Mouse (Mus musculus) hindbrain, embryonic 16.5 days (tissue): Measurements from ENCODE around the gene Susd2. TPM values are rescaled to one million over a fixed set of nuclear protein-coding genes. Genes with fewer than 3 reads are reported as not detected.

ENCODE experiments used
- ATAC-seq: fragments of 200-750 bp; cut with Nextera tagmentation; 2 replicates; pipeline ENCODE4 v1.8.0; 2017; ENCODE audit warnings: moderate TSS enrichment, moderate library complexity
- H3K27ac ChIP-seq: fragments of 300-500 bp; sonication (generic); 2 replicates; pipeline ENCODE4 v1.5.1; 2014; ENCODE audit warnings: low read depth, mild to moderate bottlenecking, control low read depth, low read length, moderate library complexity
- H3K27me3 ChIP-seq: fragments of 300-500 bp; sonication (generic); replicated peaks from 2 replicates; pipeline ENCODE4 v1.6.1; 2014; ENCODE audit warnings: low read length; ENCODE audit not compliant: control insufficient read depth, insufficient read depth
- H3K36me3 ChIP-seq: fragments of 300-500 bp; sonication (generic); 2 replicates; pipeline ENCODE4 v1.6.1; 2014; ENCODE audit warnings: mild to moderate bottlenecking, low read length, moderate library complexity, mixed read lengths; ENCODE audit not compliant: control insufficient read depth, insufficient read depth
- H3K4me1 ChIP-seq: fragments of 300-500 bp; sonication (generic); 2 replicates; pipeline ENCODE4 v1.6.1; 2014; ENCODE audit warnings: low read depth, low read length; ENCODE audit not compliant: control insufficient read depth, insufficient read depth
- H3K4me2 ChIP-seq: fragments of 300-500 bp; sonication (generic); 2 replicates; pipeline ENCODE4 v1.6.1; 2014; ENCODE audit warnings: mild to moderate bottlenecking, low read length, control low read depth, moderate library complexity
- H3K4me3 ChIP-seq: fragments of 300-500 bp; sonication (generic); 2 replicates; pipeline ENCODE4 v1.5.1; 2014; ENCODE audit warnings: mild to moderate bottlenecking, low read length, control low read depth, moderate library complexity
- H3K9ac ChIP-seq: fragments of 300-500 bp; sonication (generic); 2 replicates; pipeline ENCODE4 v1.6.1; 2014; ENCODE audit warnings: low read depth, mild to moderate bottlenecking, control low read depth, low read length, moderate library complexity
- H3K9me3 ChIP-seq: fragments of 300-500 bp; sonication (generic); 2 replicates; pipeline ENCODE4 v1.6.1; 2014; ENCODE audit warnings: mild to moderate bottlenecking, low read length, moderate library complexity; ENCODE audit not compliant: control insufficient read depth
- WGBS: fragments of 180-500 bp; shearing (Covaris S2); extraction: QIAGEN DNeasy Blood & Tissue Kit; methylation state at CpG from one replicate; pipeline ENCODE4 v1.1.7; 2014; 5-methylcytosine and 5-hydroxymethylcytosine counted together
- polyA plus RNA-seq: library from polyadenylated mRNA; unstranded; fragments of >200 nt; fragmentation: Nextera tagmentation; extraction: Ambion mirVana; gene quantifications from 2 replicates; pipeline ENCODE4 v1.2.1, GENCODE M21; 2015

Susd2 gene
- polyA plus RNA-seq, 1 experiment from 2014 or later: 10.5 TPM

DNA sequence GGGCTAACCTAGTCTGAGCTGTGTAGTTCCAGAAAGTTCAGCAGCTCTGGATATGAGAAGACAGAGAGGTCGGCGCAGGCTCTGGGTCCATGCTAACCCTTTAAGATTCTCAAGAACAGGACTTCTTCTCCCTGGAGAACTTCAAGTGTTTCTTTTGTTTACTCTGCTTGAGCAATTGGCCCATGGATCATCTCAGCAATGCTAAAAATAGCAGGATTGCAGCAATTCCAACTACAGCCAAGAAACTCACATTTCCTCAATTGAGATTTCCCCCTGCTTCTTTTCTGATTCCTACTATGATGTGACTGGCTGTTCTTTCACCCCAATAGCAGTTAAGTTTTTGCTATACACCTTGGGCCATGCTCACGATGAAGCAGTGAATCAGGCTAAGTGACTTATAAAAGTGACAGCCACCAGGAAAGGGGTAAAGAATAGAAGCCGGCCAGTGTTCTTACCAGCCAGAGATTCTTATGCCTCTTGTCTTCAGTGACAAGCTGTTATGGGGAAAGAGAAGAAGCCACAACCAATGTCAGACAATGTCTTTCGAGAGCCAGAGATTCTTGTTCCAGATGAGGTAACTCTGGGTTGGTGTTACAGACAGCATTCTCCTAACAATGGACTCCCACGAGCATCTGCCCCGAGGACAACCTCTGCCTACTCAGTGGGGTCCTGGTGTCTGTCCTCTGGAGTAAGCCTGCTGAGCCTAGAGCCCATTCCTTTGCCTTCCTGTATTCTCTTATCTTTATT lies 33.2 kb upstream of the Susd2 start:
- Histone ChIP-seq H3K27ac (no peak overlapping the region), H3K4me2 (no peak overlapping the region), H3K9ac (no peak overlapping the region), H3K27me3 (no peaks in the 10 kb centered on the region), H3K4me3 (no peak overlapping the region), H3K9me3 (no peaks in the 10 kb centered on the region), H3K36me3 (no peaks in the 10 kb centered on the region; the same call in 1 of the 2 replicates), H3K4me1 (no peaks in the 10 kb centered on the region)
- no peak for ATAC-seq
- WGBS: 75% methylated on average over 7 of the region's 7 CpGs

- ATAC-seq: no peak
- H3K4me3 ChIP-seq: no peak overlapping the region
- WGBS: 83% methylated on average over 2 of the region's 2 CpGs
- H3K4me2 ChIP-seq: no peak overlapping the region
- no peak overlapping the region for H3K27ac ChIP-seq
- no peaks in the 10 kb centered on the region for H3K4me1 ChIP-seq
- H3K27me3 ChIP-seq: no peaks in the 10 kb centered on the region
- no peaks in the 10 kb centered on the region for H3K9me3 ChIP-seq
- H3K36me3 ChIP-seq: no peaks in the 10 kb centered on the region; the same call in 1 of the 2 replicates
- no peak overlapping the region for H3K9ac ChIP-seq
Observed at GRCm38 (mm10) chr10:75676286-75676685, 32.5 kb upstream of the Susd2 start.

DNA sequence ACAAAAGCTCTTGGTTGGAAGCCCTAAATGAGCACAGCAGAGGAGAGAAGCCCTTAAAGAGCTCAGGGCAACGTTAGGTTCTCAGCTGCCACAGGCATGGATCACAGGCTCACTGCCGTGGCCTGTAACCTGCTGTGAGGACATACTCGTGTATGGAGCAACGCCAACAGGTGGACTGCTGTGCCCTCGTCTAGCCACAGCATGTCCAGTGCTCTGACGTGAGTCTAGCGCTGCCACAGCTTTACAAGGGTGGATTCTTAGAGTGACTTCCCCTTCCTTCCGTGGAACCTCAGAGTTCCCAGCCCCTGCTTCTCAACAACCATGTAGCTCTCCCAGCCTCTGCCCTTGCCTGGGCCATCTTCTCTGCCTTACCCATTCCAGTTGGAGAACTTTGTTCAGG lies 31.8 kb upstream of the Susd2 start:
- ATAC-seq: no peak
- Histone ChIP-seq H3K4me1 (no peaks in the 10 kb centered on the region), H3K36me3 (no peaks in the 10 kb centered on the region; the same call in 1 of the 2 replicates), H3K27ac (no peak overlapping the region), H3K4me3 (no peak overlapping the region), H3K9ac (no peak overlapping the region), H3K27me3 (no peaks in the 10 kb centered on the region), H3K4me2 (no peak overlapping the region), H3K9me3 (no peaks in the 10 kb centered on the region)
- 76% methylated on average over 8 of the region's 8 CpGs for WGBS

DNA sequence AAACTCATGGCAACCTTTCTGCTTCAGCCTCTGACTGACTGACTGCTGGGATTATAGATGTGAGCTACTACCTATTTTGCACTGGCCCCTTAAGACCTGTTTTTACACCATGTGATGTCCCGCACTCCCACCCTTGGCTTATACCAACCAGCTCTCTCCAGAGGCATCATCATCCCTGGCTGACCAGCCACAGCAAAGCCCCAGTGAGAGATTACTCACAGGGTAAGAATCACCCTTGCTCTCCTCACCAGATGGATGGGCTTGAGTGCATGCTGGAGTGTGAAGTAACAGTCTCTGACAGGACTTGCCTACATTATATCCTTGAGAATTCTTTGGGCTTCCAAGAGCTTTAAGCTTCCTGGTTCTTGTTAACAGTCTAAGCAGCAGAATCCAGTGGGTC lies 26.1 kb upstream of the Susd2 start:
- peaks cover 30% of the 10 kb centered on the region for H3K4me1 ChIP-seq
- no peaks in the 10 kb centered on the region; the same call in 1 of the 2 replicates for H3K36me3 ChIP-seq
- no peak for ATAC-seq
- H3K27ac ChIP-seq: no peak overlapping the region
- H3K4me2 ChIP-seq: no peak overlapping the region
- WGBS: 88% methylated on average over 1 of the region's 1 CpGs
- no peaks in the 10 kb centered on the region for H3K27me3 ChIP-seq
- no peak overlapping the region for H3K9ac ChIP-seq
- no peaks in the 10 kb centered on the region for H3K9me3 ChIP-seq
- no peak overlapping the region for H3K4me3 ChIP-seq

DNA sequence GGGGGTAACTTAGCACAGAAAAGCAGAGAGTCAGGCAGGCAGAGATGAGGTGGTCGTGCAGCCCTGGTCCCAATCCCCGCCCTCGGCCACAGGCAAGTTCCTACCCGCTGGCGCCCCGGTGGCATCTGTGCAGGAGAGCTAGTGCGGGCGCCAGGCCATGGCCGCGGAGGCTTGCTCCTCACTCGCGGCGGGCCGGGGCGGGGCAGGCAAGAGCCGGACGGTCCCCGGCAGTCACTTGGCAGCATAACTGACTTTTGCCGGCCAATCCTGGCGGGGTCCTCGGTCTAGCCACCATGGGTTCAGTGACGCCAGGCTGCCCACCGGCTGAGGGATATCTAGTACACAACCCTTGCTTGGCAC lies 24.1 kb upstream of the Susd2 start:
- WGBS: 1% methylated on average over 23 of the region's 23 CpGs
- Histone ChIP-seq H3K27ac (peak overlapping the region; percentile 81), H3K36me3 (no peaks in the 10 kb centered on the region; the same call in 1 of the 2 replicates), H3K4me2 (peak overlapping the region; percentile 92), H3K4me3 (peak overlapping the region; percentile 53), H3K9me3 (no peaks in the 10 kb centered on the region), H3K4me1 (peaks cover 30% of the 10 kb centered on the region), H3K9ac (peak overlapping the region; percentile 72), H3K27me3 (no peaks in the 10 kb centered on the region)
- peak; percentile 79 for ATAC-seq

DNA sequence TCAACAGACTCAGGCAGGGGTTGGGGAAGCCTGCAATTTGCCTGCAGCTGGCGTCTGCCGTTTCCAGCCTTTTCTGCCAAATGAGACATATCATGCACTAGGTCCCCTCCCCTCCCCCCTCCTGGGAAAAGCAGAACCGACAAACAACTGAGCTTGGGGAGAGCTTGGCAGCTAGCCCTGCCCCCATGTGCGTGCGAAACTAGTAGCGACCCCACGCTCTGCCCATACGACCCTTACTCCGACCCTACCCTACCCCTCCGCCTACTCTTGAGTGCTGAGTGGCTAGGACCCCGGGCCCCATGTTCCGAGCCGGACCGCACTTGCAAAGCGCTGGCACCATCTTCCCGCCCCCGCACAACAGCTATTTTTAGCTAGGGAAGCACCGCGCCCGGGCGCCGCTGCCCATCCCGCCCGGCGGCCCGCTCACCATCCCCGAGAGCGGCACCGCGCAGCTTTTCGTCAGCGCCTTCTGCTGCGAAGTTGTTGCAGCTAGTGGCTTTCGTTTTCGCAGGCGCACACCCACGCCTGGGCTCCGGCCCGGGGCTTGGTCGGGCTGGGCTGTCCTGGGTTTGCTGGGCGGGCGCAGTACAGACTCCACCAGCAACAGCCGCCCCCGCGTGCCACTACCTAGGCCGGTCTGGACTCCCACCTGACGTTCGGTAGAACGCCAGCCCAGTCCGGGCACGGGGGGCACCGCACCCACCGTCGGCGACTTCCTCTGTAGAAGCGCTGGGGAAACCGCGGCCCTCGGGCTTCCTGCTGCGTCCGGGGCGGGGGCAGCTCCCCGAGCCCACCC lies 23.5 kb upstream of the Susd2 start:
- peak overlapping the region; percentile 92 for H3K4me2 ChIP-seq

GRCm38 (mm10) chr10:75666451-75667030 lies 22.7 kb upstream of the Susd2 start:
- Histone ChIP-seq H3K9me3 (no peaks in the 10 kb centered on the region), H3K4me3 (peak overlapping the region; percentile 53), H3K27ac (peak overlapping the region; percentile 81), H3K4me2 (peak overlapping the region; percentile 92), H3K36me3 (no peaks in the 10 kb centered on the region; the same call in 1 of the 2 replicates), H3K9ac (peak overlapping the region; percentile 72), H3K4me1 (peaks cover 34% of the 10 kb centered on the region), H3K27me3 (no peaks in the 10 kb centered on the region)
- 9% methylated on average over 4 of the region's 4 CpGs for WGBS
- ATAC-seq: no peak

More for the DNA sequence above, 23.5 kb upstream of the Susd2 start:
- Histone ChIP-seq H3K27ac (peak overlapping the region; percentile 81), H3K4me3 (peak overlapping the region; percentile 53), H3K4me1 (peaks cover 30% of the 10 kb centered on the region), H3K9ac (peak overlapping the region; percentile 72), H3K36me3 (no peaks in the 10 kb centered on the region; the same call in 1 of the 2 replicates), H3K27me3 (no peaks in the 10 kb centered on the region), H3K9me3 (no peaks in the 10 kb centered on the region)
- 1% methylated on average over 62 of the region's 63 CpGs for WGBS
- peak; percentile 64 for ATAC-seq

- Histone ChIP-seq H3K27ac (no peak overlapping the region), H3K4me3 (no peak overlapping the region), H3K27me3 (no peaks in the 10 kb centered on the region), H3K4me2 (no peak overlapping the region), H3K9me3 (no peaks in the 10 kb centered on the region), H3K36me3 (no peaks in the 10 kb centered on the region; the same call in 1 of the 2 replicates), H3K9ac (no peak overlapping the region), H3K4me1 (peaks cover 34% of the 10 kb centered on the region)
- 90% methylated on average over 6 of the region's 6 CpGs for WGBS
- no peak for ATAC-seq
Observed at GRCm38 (mm10) chr10:75664673-75665270, 21.0 kb upstream of the Susd2 start.
